Mouse (Mus musculus) forebrain, embryonic 10.5 days (tissue): ENCODE data around the gene Tbx4. TPM values are rescaled to one million over a fixed set of nuclear protein-coding genes. Genes with fewer than 3 reads are reported as not detected.

Experiments used
- polyA plus RNA-seq: library from polyadenylated mRNA; unstranded; fragments of >200 nt; fragmentation: Nextera tagmentation; extraction: Ambion mirVana; gene quantifications from 2 replicates; pipeline ENCODE4 v1.2.1, GENCODE M21; 2016

Tbx4 gene
- polyA plus RNA-seq, 1 experiment from 2014 or later = 0.30 TPM

Other genes starting within 250 kb of the Tbx4 start
- gene Tbx2, start 53.9 kb upstream of the Tbx4 start, polyA plus RNA-seq = 2.5 and 3.2 TPM in 2 replicates
- not detected in 2 replicates for gene Gm11444, start 36.1 kb upstream of the Tbx4 start, polyA plus RNA-seq